Mouse (Mus musculus) layer of hippocampus, adult 9-10 months (tissue): ENCODE data around the gene Sepsecs.

Experiments
- DNase-seq: peaks from one replicate; pipeline ENCODE4 v3.0.0; 2022; ENCODE audit warnings: low spot score

The Sepsecs gene

DNA sequence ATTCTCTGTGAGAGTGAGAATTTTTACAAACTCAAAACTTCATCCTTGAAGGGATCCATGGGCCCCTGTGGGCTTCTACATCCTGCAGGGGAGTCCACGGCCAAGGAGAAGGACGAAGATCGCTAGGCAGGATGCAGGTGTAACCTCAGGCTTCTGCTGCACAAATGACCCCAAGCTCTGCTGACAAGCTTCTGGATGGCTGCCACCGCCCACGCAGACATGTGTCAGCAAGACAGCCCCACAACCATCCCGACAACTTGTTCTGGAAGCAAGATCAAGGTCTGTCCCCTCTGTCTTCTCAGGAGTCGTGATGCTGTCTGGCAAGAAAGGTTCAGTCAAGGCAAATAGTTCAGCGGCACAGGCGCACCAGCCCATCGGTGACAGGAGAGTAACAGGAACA is 59.8 kb downstream of the Sepsecs start:
- DNase-seq, result no peak

DNA sequence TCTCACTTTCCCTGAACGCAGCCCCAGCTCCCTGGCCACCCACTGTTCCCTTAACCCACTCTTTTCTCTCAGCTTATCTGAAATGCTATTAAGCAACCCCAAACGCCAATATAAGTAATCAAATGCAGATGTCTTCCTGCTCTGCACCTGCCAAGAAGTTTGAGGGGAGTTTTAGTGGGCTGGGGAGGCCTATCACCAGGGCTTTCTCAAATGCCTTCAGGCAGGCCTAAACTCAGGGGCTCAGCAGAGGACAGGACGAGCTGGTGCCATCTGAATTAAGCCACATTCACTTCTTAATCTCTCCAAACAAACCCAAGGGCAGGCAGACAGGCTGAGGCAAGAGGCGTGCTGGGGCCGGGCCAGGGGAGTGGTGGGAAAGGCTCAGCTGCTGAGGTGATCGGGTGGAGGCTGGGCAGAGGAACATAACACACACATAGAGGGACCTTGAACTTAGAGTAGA is 64.9 kb downstream of the Sepsecs start:
- no peak for DNase-seq

DNA sequence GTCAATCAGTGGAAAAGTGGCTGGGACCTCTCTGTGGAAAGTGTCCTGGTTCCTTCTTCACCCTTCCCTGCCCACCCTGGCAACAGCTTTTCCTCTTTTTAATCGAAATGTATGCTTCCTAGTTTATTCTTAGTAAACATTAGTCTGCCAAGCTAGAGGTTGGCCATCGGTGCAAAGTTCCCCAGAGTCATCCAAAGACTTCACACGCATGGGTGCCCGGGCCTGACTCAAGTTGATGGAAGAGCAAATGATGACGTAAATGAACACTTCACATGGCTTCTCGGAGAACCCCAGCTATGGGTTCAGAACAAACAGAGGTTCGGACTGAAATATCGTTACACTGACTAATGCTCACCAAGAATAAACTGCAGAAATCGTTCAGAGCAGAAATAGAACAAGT is 78.9 kb downstream of the Sepsecs start:
- DNase-seq, result no peak
